Mouse (Mus musculus) thymus, postnatal 4 days (tissue): Measurements from ENCODE around the gene Olfr1508.
"Not testable (repeated sequence)": the region's sequence is repeated elsewhere in the genome, so short reads cannot be mapped to it uniquely, and the experiment has no call there.

Experiments
- DNase-seq: peaks from one replicate; pipeline ENCODE4 v3.0.0; 2021

The Olfr1508 gene

GRCm38 (mm10) chr14:52467395-52467794 is at the start of gene Olfr1508:
Gene Olfr1508, minus strand, starts transcription at chr14:52467495.
- no peak for DNase-seq

DNA sequence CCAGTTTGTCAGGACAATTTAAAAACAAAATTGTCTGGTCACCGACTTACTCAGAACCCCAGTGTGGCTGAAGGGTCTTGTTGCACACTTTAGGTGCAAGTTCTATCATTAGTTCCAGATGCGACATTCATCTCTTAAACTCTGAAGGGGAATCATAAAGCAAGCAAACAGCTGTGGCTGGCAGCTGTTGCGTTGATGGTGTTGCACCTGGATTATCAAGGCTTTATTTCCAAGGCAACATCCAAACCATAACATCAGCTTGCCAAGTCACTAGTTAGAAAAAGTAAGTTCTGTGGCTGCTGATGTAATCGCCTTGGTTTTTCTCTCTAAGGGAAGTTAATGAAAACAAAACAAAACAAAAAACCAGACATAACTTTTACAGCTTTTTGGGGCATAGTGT is 28.2 kb upstream of the Olfr1508 start, which contains the start of gene Olfr1507:
TSS of gene Olfr1507 (minus strand) at position 234 of the 400 bp plus-strand sequence.
- no peak for DNase-seq

DNA sequence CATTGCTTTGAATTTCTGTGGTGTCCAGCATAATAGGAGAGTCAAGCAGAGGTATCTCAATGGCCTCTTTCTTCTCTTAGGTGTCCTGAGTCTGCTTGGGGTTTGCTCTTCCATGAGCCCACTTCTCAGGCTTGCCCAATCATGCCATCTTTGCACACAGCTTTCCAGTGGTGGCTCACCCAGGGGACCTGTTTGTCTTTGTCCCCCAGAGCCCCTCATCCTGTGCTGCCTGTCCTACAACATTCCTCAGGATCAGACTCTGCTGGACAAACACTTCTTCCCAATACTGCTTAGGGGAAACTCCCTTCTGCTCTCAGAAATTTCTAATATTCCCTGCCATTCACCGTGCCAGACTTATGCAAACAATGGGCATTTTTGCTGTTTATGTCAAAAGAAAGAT is 1.6 kb downstream of the Olfr1508 start:
- DNase-seq: no peak

DNA sequence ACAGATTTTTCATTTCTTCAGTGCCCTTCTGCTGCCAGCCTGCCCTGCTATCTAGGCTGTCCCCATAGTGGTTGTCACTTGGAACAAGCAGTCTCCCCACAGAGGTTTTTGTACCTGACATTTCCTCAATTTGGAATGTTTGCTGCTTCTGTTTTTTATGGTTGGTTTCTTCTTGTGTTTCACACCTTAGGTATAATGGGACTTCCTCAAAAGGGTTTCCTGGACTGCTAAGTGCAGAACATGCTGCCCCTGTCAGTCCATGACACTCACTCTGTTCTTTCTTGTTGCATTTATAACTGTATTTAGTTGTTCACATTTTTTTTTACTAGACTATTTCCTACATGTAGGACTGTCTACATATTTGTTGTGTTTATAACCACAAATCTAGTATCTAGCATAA is 5.4 kb downstream of the Olfr1508 start:
- DNase-seq: no peak

DNA sequence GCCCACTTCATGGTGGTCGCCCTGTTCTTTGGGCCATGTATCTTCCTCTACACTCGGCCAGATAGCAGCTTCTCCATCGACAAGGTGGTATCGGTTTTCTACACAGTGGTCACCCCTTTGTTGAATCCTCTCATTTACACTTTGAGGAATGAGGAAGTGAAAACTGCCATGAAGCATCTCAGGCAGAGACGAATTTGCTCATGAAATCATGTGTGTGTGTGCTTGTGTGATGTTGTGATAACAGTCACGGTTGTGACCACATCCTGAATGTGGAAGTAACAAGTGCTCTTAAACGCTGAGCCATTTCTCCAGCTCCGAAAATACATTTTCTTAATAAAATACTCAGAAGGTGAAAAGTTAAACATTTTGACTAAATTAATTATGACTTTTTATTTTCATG is 16.2 kb downstream of the Olfr1508 start:
- peak; percentile 20 for DNase-seq

DNA sequence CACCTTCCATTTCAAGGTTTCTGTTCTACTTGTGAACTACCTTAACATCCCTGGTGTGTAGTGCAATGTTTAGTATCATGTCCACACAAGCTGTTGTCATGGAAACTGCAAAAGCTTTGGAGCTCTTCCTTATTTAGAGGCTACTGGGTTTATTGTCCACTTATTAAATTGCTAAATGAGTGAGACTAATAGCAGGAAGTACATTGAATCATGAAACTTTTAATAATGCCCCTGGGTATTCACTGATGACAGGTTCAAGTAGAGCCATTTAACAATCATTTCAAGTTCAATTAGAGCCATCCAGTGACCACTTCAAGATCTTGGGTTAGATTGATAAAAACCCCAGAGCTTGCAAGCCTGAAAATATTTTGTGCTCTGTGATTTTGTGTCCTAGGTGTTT is 24.6 kb downstream of the Olfr1508 start, which contains the start of gene Olfr1509:
TSS of gene Olfr1509 (plus strand) at position 301 of the 400 bp plus-strand sequence.
- no peak for DNase-seq

- peak; percentile 68 for DNase-seq
Observed at GRCm38 (mm10) chr14:52427686-52428085, 39.6 kb downstream of the Olfr1508 start.

DNA sequence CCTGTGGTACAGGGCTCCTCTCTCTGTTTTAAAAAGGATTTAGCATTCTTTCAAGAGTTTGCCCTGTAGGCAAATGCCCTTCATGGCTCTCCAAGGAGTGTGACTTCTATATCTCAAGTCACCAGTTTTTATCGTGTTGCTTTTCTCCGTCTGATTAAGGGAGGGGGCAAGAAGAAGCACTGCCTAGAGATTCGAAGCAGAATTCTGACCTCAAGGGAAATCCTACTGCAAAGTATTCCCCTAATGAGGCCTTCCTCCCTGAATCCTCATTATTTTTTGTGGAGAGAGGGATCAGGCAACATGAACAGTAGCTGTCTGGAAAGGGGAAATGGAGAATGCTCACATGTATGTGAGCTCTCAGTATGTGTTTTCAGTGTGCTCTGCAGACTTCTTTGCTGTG is 53.0 kb downstream of the Olfr1508 start, which contains the start of gene Olfr1510:
TSS of gene Olfr1510 (minus strand) at position 101 of the 400 bp plus-strand sequence.
- no peak for DNase-seq

- DNase-seq: not testable (repeated sequence)
Observed at GRCm38 (mm10) chr14:52410142-52410919, 57.0 kb downstream of the Olfr1508 start.
